Comparison of ENCODE assay signal across 9 mouse cellular contexts in the genomic region with DNA sequence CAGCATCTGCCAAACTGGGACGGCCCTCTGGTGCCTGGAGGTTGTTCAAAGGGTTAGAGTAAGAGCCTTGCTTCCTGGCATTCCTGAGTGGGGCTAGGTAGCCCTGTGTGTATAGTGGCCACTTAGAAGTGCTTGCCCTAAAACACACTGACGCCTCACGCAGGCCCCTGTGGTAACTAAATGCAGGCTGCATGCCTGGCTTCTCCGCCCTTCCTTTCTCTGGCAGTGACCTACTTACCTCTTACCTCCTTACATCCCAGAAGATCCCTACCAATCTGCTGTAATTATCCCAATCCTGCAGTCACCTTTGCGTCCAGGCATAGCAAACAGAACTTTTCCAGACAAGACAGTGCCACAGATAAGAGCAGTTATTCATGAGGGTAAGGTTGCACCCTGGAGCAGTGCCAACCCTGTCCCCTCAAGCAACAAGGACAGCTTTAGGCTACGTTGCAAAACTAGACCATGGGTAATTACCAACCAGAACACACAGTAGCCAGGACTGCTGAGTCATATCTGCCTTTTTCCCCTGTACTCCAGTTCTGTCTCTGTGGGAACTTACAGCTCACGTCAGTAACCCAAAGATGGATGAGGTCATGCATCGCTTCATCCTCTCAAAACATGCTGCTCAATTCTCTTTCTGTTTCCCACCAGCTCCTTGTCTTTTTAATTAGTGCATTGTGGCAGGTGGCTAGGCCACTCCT.
DNase-seq lines count a peak whose midpoint lies in the region; ATAC-seq and TF ChIP-seq lines count a peak whose summit lies in the region.
"Had no signal": no experiment of that assay in that cellular context is flagged by ENCODE, and none has a peak within 500 bp of the region (broad histone marks: within the 10 kb centered on the region; RNA-seq: fewer than 3 reads in every experiment).

No protein-coding gene starts in this region.

- TF ChIP-seq CTCF in lung, postnatal 0 days (IDR thresholded peaks at IDR 0.05) = no peak

- peak; percentile 80 for DNase-seq in lung, postnatal 0 days (ENCODE audit: low spot score)
- DNase-seq in lung, postnatal 14 days = no peak
- peak; percentile 79 to 82 for DNase-seq in adrenal gland, postnatal 36 days
- peak; percentile 38 for DNase-seq in hindbrain, embryonic 14.5 days (ENCODE audit: low spot score)
- no peak for DNase-seq in thymus, postnatal 25 days
- no peak for DNase-seq in thymus, postnatal 0 days (ENCODE audit: low spot score)
- DNase-seq: lung, postnatal 4 days had no signal

- no peak overlapping the region for H3K4me3 ChIP-seq in lung, postnatal 0 days (ENCODE audit: low read depth, low read length)
- no peak overlapping the region for H3K4me3 ChIP-seq in hindbrain, embryonic 14.5 days (replicated peaks; ENCODE audit: low read length)
- H3K4me3 ChIP-seq: embryonic facial prominence, embryonic 13.5 days had no signal

- no peaks in the 10 kb centered on the region for H3K36me3 ChIP-seq in lung, postnatal 0 days (ENCODE audit: insufficient read depth, low read length)
- no peaks in the 10 kb centered on the region for H3K36me3 ChIP-seq in hindbrain, embryonic 14.5 days (replicated peaks; ENCODE audit: control insufficient read depth, insufficient read depth)
- H3K36me3 ChIP-seq: embryonic facial prominence, embryonic 13.5 days had no signal

- TF ChIP-seq EP300 in lung, postnatal 0 days (IDR thresholded peaks at IDR 0.05) = no peak

- no peak overlapping the region for H3K27ac ChIP-seq in lung, postnatal 0 days (ENCODE audit: low read length)
- no peak overlapping the region for H3K27ac ChIP-seq in hindbrain, embryonic 14.5 days
- H3K27ac ChIP-seq: embryonic facial prominence, embryonic 13.5 days had no signal

- no peaks in the 10 kb centered on the region for H3K9me3 ChIP-seq in lung, postnatal 0 days (ENCODE audit: low read length)
- no peaks in the 10 kb centered on the region for H3K9me3 ChIP-seq in hindbrain, embryonic 14.5 days (ENCODE audit: control insufficient read depth, low read length)
- H3K9me3 ChIP-seq: embryonic facial prominence, embryonic 13.5 days had no signal

- no peaks in the 10 kb centered on the region for H3K27me3 ChIP-seq in lung, postnatal 0 days (replicated peaks; ENCODE audit: insufficient read depth, low read length)
- H3K27me3 ChIP-seq in hindbrain, embryonic 14.5 days (ENCODE audit: control insufficient read depth, insufficient read depth, low read length) = no peaks in the 10 kb centered on the region
- H3K27me3 ChIP-seq: embryonic facial prominence, embryonic 13.5 days had no signal

- H3K4me2 ChIP-seq in lung, postnatal 0 days (replicated peaks; ENCODE audit: low read depth, low read length) = no peak overlapping the region
- no peak overlapping the region for H3K4me2 ChIP-seq in hindbrain, embryonic 14.5 days (replicated peaks)
- H3K4me2 ChIP-seq: embryonic facial prominence, embryonic 13.5 days had no signal

- no peaks in the 10 kb centered on the region for H3K4me1 ChIP-seq in lung, postnatal 0 days (ENCODE audit: insufficient read depth, low read depth, low read length)
- 0 out of 2 replicates have a peak, but pooled peaks cover 5% of the 10 kb centered on the region for H3K4me1 ChIP-seq in hindbrain, embryonic 14.5 days (replicated peaks; ENCODE audit: control insufficient read depth, insufficient read depth, low read length)

- WGBS in lung, postnatal 0 days = 47% methylated on average over 8 of the region's 8 CpGs
- WGBS in hindbrain, embryonic 14.5 days = 58% methylated on average over 8 of the region's 8 CpGs

- ATAC-seq in lung, postnatal 0 days = peak; percentile 64
- no peak for ATAC-seq in hindbrain, embryonic 14.5 days (ENCODE audit: low FRiP score)
- peak; percentile 71 for ATAC-seq in megakaryocyte progenitor cell, adult 5-6 weeks (replicated peaks; ENCODE audit: poor library complexity)

- no peak overlapping the region for H3K9ac ChIP-seq in lung, postnatal 0 days (replicated peaks; ENCODE audit: low read depth)
- no peak overlapping the region for H3K9ac ChIP-seq in hindbrain, embryonic 14.5 days
- H3K9ac ChIP-seq: embryonic facial prominence, embryonic 13.5 days had no signal

Comparison
In these comparisons a context has a peak if more than half of its experiments do, and no peak if none do; other contexts are left out.
1. DNase-seq: peak in lung, postnatal 0 days (single experiment), adrenal gland, postnatal 36 days (2 of 2) and hindbrain, embryonic 14.5 days (single experiment); none in lung, postnatal 14 days (single experiment), thymus, postnatal 25 days (single experiment) and thymus, postnatal 0 days (single experiment).